In genomic region chr10:121582287-121582686, GRCm38 (mm10) we compare ENCODE assay signal across 25 mouse cellular contexts. TPM values are rescaled to one million over a fixed set of nuclear protein-coding genes. Genes with fewer than 3 reads are reported as not detected.
"Had no signal": no experiment of that assay in that cellular context is flagged by ENCODE, and none has a peak within 500 bp of the region (broad histone marks: within the 10 kb centered on the region; RNA-seq: fewer than 3 reads in every experiment).

No protein-coding gene starts in this region.

- H3K27me3 ChIP-seq: liver, embryonic 13.5 days; liver, embryonic 15.5 days; lung, embryonic 15.5 days; midbrain, embryonic 12.5 days; neural tube, embryonic 13.5 days; neural tube, embryonic 15.5 days; stomach, embryonic 15.5 days had no signal

- ATAC-seq: liver, postnatal 0 days; midbrain, embryonic 16.5 days had no signal

- H3K27ac ChIP-seq: liver, embryonic 13.5 days; liver, embryonic 15.5 days; lung, embryonic 15.5 days; midbrain, embryonic 10.5 days; midbrain, embryonic 12.5 days; neural tube, embryonic 13.5 days; neural tube, embryonic 15.5 days; stomach, embryonic 15.5 days; stomach, postnatal 0 days had no signal

- H3K4me2 ChIP-seq: liver, embryonic 13.5 days; liver, embryonic 15.5 days; lung, embryonic 15.5 days; midbrain, embryonic 12.5 days; neural tube, embryonic 13.5 days; neural tube, embryonic 15.5 days; stomach, embryonic 15.5 days had no signal

- H3K9me3 ChIP-seq: liver, embryonic 13.5 days; liver, embryonic 15.5 days; lung, embryonic 15.5 days; midbrain, embryonic 12.5 days; neural tube, embryonic 13.5 days; neural tube, embryonic 15.5 days; stomach, embryonic 15.5 days had no signal

- H3K9ac ChIP-seq: liver, embryonic 13.5 days; liver, embryonic 15.5 days; liver, postnatal 0 days; lung, embryonic 15.5 days; midbrain, embryonic 12.5 days; neural tube, embryonic 13.5 days; neural tube, embryonic 15.5 days; stomach, embryonic 15.5 days had no signal

- H3K4me3 ChIP-seq: liver, embryonic 13.5 days; liver, embryonic 15.5 days; lung, embryonic 15.5 days; midbrain, embryonic 10.5 days; midbrain, embryonic 12.5 days; myocyte; neural tube, embryonic 13.5 days; neural tube, embryonic 15.5 days; stomach, embryonic 15.5 days had no signal

- DNase-seq: liver, embryonic 13.5 days; liver, postnatal 0 days; lung, adult 2 months; lung, postnatal 14 days; midbrain, embryonic 14.5 days; retina, postnatal 1 day; right cerebral cortex, adult 18-20 months; right cerebral cortex, postnatal 25 days; right cerebral cortex, postnatal 4 days; thymus, adult 2 months; thymus, postnatal 25 days; thymus, postnatal 4 days had no signal

RNA-seq across cellular contexts. Expression of gene D930020B18Rik, which starts 59.1 kb away (rescaled TPM):
- total RNA-seq: megakaryocyte-erythroid progenitor cell, adult 5-6 weeks had no signal
- polyA plus RNA-seq: liver, embryonic 13.5 days; liver, embryonic 15.5 days; liver, postnatal 0 days; midbrain, embryonic 10.5 days; midbrain, embryonic 12.5 days; myocyte; neural tube, embryonic 11.5 days; spleen, adult 2 months had no signal
